Mouse (Mus musculus) bone marrow macrophage, adult 2 months (primary cell): Measurements from ENCODE around the gene Il6ra.

Experiments used
- CTCF ChIP-seq: IDR thresholded peaks from 2 replicates; pipeline ENCODE4 v1.5.1; 2012; ENCODE audit warnings: low read depth, mild to moderate bottlenecking, low read length, moderate library complexity
- POLR2A ChIP-seq: IDR thresholded peaks from 2 replicates; pipeline ENCODE4 v1.6.1; 2012; ENCODE audit warnings: mild to moderate bottlenecking, low read depth, low read length, borderline replicate concordance

- TF ChIP-seq CTCF (no peak), POLR2A (no peak)
Observed at GRCm38 (mm10) chr3:89961436-89961835, 48.4 kb upstream of the Il6ra start.
